Mouse (Mus musculus): ENCODE measurements around the gene Kin. TPM values are rescaled to one million over a fixed set of nuclear protein-coding genes. Genes with fewer than 3 reads are reported as not detected.

Gene Kin
- total RNA-seq, 2 experiments from 2014 or later = 22.6 to 40.3 TPM

DNA sequence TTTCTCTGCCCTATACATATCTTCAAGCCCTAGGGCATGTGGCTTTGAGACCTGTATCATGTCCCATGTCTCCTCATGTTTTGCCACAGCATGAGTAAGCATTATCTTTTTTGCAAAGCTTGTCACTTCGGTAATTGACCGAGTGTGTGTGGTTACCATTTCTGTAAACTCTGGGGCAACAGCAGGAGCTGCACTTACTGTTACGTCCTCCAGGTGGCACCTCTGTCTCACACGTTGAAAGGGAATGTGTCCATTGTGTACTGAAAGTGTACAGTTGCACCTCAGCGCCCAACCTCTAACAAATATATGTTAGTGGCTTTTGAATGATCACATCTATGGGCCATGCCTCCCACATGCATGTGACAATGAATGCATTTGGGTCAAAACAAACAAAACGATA lies 20.8 kb downstream of the Kin start:
- ATAC-seq (replicated peaks; ENCODE audit: low FRiP score, poor library complexity, severe bottlenecking) = no peak; the same call in 1 of the 2 replicates

DNA sequence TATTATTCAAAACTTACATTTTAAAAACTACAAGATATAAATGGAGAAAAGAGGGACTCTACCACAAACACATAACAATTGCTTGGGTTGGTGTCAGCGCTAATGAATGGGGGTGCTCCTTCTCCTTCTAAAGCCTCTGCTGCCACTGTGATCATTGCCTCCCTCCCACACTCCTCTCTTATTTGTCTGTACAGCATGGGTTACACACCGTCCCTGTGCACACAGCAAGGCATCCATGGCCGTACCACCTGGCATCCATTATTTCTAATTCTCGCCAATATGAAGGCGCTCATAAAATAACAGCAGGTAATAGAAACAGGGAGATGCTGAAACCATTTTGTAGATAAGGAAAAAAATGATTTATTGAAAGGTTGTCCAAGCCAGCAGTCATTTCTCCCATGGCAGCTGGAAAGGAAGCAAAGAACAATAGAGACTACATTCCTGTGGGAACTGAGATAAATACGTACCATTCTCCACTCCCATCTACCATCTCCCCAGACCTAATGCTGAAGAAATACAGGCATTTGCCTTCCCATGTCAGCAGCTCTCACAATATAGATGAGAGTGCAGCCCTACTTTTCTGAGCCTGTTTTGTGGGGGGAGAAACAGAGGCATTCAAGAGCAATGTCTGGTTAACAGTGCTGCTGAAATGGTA lies 28.3 kb downstream of the Kin start:
- ATAC-seq (replicated peaks; ENCODE audit: low FRiP score, poor library complexity, severe bottlenecking) = no peak

DNA sequence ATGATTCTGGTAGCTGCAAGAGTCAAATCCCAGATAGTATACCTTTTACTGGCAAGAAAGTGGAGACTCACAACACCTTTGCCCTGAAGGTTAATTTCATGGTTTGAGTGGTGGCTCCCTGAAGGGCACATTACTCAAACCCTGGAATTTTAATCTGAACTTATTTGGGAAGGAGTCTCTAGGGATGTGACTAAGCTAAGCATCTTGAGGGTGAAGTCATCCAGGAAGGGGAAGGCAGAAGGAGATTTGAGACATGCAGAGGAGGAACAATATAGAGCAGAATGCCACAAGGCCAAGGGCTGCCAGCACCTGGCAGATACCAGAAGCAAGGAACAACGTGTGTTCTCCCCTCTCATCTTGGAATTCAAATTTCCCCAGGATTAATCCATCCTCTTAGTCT lies 38.4 kb downstream of the Kin start:
- no peak for ATAC-seq (replicated peaks; ENCODE audit: low FRiP score, poor library complexity, severe bottlenecking)

DNA sequence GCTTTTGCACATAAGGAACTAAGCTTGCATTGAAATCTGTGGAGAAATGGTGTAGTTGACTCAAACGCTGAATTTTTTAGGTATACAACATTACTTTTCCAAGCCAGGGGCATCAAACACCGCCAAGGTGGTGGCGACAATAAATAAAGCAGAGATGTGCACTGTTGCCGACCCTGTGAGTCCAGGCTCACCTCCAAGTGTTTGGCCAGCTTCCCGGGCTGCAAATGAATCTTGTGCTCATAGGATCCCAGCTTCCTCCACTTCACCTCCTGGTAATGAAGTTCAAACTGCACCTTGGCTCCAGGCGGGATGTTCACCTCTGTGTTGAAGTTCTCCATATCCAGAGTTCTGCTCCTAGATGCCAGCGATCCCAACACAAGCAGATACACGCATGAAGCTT lies 38.9 kb downstream of the Kin start:
- ATAC-seq (replicated peaks; ENCODE audit: low FRiP score, poor library complexity, severe bottlenecking) = no peak

DNA sequence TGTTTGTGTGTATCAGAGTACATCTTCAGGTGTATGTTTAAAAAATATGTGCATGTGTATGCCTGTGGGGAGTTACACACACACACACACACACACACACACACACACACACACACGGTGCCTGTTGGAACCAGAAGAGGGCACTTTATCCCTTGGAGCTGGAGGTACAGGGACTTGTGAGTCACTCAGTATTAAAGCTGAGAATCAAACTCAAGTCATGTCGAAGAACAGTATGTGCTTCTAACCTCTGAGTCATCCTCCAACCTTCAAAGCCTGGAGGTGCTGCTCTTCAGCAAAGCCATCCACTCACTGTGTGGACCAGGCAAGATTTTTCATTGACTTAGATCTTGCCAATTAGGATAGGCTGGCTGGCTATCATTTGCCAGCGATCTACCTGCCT lies 41.4 kb downstream of the Kin start:
- ATAC-seq (replicated peaks; ENCODE audit: low FRiP score, poor library complexity, severe bottlenecking) = no peak

DNA sequence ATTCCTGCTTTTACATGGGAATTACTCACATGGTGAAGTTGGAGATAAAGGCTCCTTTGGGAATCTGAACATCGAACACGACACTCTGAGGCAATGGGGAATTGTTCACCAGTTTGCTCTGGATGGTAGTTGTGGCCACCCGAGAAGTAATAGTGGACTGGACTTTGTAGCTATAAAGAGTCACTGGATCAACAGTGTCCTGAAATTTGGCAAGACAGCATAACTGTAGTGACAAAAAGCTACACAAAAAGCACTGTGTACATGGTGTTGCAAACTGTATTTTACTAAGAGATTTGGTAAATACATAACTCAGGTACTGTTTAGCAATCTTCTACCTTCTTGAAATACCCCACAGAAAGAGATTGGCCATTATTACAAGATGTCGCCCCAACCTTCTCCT lies 45.7 kb downstream of the Kin start:
- ATAC-seq (replicated peaks; ENCODE audit: low FRiP score, poor library complexity, severe bottlenecking) = no peak

DNA sequence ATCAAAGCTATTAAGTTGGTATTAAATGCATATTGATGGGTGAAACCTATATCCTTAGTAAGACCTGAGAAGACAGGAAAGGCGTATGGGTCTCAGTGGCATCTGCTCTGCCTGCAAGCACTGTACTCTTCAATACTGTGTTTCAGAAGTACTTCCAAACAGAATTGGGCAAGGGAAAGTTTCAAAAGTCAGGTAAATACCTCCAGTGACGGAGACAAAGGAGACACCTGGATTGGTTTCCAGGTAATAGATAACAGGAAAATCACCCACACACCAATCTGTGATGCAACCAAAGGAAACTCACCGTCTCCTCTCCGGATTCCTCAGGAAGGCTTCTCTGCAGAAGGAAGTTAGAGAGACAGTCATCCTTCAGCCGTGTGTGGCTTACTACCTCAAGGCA lies 47.1 kb downstream of the Kin start:
- no peak for ATAC-seq (replicated peaks; ENCODE audit: low FRiP score, poor library complexity, severe bottlenecking)

DNA sequence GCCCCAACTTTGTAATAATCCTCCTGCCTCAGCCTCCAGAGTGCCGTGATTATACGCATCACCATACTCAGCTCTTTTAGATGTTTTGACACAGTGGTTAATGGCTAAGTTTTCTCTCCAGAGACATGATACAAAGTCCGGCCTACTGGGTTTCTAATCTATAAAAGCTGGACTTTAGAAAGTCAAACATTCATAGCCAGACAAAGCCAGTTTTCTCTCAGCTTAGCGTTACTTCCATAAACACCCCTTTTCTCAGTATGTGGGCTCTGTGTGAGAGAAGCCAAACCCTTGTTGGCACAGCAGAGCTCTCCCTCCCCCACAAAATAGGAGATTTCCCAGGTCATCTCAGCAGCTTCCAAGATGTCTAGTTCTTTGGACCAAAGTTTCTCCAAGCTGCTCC lies 48.2 kb downstream of the Kin start:
- no peak for ATAC-seq (replicated peaks; ENCODE audit: low FRiP score, poor library complexity, severe bottlenecking)

DNA sequence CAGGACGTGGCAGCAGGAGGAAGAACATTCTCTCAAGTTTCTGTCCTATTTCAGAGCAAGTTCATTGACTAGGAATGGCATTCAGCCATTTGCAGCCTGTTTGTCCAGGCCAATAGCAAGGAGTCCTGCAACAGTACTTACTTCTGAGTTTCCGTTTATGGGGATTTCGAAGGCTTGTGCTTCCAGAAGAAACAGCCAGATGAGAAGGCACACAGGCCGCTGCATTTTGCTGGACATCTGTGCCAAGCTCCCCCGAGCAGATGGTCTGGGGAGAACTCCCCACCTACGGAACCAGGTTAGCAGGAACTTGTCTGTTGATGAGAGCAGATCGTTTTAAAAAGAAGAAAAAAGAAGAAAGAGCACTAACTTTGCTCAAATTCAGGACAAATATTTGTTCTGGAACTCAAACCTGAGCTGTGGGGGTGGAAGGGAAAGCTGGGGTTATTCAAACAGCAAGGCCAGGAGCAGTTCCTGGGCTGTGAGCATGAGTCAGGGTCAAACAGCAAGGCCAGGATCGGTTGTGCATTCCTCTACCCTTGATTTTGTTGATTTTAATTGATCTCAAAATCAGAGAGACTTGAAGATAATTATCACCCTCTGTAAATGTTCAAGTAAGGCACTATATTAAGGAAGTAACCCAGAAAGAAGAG lies 50.1 kb downstream of the Kin start:
- no peak for ATAC-seq (replicated peaks; ENCODE audit: low FRiP score, poor library complexity, severe bottlenecking)

DNA sequence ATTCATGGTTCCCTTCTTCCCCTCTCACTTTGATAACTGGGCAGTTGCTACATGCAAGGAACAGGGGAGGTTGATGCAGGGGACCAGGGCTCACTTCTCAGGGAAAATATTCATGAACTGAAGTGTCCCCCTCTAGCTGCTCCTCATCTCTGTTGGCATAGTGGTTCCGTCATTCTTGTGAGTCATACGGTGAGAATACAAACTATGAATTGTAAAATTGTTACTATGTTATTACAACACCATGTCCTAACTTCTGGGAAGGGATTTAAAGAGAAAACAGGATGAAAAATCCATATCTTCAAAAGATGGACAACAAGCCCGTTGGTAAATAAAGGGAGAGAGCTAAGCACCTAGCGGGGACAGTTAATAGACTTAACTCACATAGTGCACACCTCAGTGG lies 50.9 kb downstream of the Kin start, which contains the start of gene Itih2:
Gene Itih2, minus strand, starts transcription at position 101 of the 400 bp plus-strand sequence.
- ATAC-seq (replicated peaks; ENCODE audit: low FRiP score, poor library complexity, severe bottlenecking) = no peak

DNA sequence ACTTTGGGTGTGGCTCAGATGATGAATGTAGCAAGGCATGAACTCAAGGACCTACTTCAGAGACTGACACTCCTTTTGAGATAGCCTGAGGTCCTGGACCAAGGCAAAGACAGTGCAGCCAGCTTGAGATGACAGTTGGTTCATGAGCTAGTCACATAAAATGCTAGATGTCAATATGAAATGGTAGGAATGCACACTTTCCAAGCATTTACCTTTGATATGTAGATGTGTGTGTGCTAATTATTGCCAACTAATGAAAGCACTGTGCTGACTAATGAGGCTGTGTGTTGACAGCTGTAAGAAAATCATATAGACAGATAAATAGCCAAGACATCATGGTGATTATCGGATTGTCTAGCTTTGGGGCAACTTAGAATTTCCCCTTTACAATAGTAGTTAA lies 51.7 kb downstream of the Kin start:
- no peak for ATAC-seq (replicated peaks; ENCODE audit: low FRiP score, poor library complexity, severe bottlenecking)

DNA sequence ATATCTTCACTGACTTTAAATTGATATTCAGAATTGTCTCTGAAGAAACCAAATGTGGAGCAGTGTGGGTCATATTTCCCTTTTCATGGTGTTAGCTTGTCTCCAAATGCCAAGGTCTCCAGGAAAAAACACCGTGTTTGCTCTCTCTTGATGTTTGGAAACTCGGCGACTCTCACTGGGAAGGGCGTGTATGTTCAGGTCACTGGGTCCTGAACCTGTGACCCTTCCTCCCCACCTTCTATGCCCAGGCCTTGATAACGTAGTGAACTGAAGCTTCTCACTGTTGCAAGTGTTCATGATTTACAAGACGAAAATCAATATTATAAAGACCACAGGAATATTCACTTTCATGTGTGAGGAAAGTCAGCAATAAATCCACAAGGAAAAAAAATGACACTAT lies 53.5 kb downstream of the Kin start:
- no peak for ATAC-seq (replicated peaks; ENCODE audit: low FRiP score, poor library complexity, severe bottlenecking)

DNA sequence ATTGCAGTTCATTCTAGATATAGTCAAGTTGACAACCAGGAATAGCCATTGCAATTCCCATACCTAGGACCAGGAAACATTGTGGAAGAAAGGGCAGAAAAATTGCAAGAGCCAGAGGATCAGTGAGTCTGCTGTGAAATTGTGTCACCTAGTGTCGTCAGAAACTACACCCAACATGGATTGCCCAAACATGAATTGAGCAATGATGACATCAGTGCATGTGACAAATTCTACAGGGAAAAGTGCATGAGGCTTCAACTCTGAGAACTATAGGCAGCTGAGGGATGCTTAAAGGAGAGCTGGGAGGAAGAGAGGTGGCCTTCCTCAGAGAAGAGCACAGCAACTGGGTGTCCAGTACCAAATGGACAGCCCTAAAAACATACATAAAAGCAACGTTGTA lies 56.9 kb downstream of the Kin start:
- no peak for ATAC-seq (replicated peaks; ENCODE audit: low FRiP score, poor library complexity, severe bottlenecking)

DNA sequence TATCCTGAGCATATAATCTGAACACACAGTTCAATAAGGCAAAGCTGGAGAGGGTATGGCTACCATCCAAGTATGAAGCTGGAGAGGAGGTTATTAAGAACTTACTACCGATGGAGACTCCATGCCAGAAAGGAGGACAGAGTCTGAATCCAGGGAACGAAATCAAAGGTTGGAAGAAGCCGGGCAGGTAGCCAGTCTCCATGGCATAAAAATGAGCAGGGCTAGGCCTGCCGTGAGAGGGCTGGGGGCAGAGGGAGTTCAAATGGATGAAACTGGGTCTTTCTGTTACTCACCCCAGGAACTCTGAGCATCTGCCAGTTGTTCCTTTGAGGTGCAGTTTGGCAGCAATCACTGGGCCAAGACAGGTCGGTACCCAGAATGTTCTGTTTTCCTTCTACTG lies 60.1 kb downstream of the Kin start:
- ATAC-seq (replicated peaks; ENCODE audit: low FRiP score, poor library complexity, severe bottlenecking) = no peak

Other genes with a start within 250 kb of the Kin start
- gene 4930412O13Rik, start 199.3 kb upstream of the Kin start, total RNA-seq (2015; ENCODE audit: low replicate concordance) = not detected in 2 replicates
- gene 4930412O13Rik, start 199.3 kb upstream of the Kin start, total RNA-seq (2017; ENCODE audit: low replicate concordance) = not detected in 2 replicates
- not detected in 2 replicates for gene 9230102O04Rik, start 191.1 kb upstream of the Kin start, total RNA-seq (2015; ENCODE audit: low replicate concordance)
- not detected in 2 replicates for gene 9230102O04Rik, start 191.1 kb upstream of the Kin start, total RNA-seq (2017; ENCODE audit: low replicate concordance)
- 3.6 and 28.5 TPM in 2 replicates for gene Gata3, start 190.6 kb upstream of the Kin start, total RNA-seq (2015; ENCODE audit: low replicate concordance)
- gene Gata3, start 190.6 kb upstream of the Kin start, total RNA-seq (2017; ENCODE audit: low replicate concordance) = 0.08 TPM in 1 of 2 replicates, not detected in the other
- 13.4 and 13.7 TPM in 2 replicates for gene Taf3, start 32.0 kb upstream of the Kin start, total RNA-seq (2015; ENCODE audit: low replicate concordance)
- gene Taf3, start 32.0 kb upstream of the Kin start, total RNA-seq (2017; ENCODE audit: low replicate concordance) = 8.9 and 11.0 TPM in 2 replicates
- 184 and 197 TPM in 2 replicates for gene Atp5c1, start 83 bp upstream of the Kin start, total RNA-seq (2015; ENCODE audit: low replicate concordance)
- 140 and 176 TPM in 2 replicates for gene Atp5c1, start 83 bp upstream of the Kin start, total RNA-seq (2017; ENCODE audit: low replicate concordance)
- not detected in 2 replicates for gene Itih2, start 50.8 kb downstream of the Kin start, total RNA-seq (2015; ENCODE audit: low replicate concordance)
- not detected in 2 replicates for gene Itih2, start 50.8 kb downstream of the Kin start, total RNA-seq (2017; ENCODE audit: low replicate concordance)
- gene Itih5, start 73.0 kb downstream of the Kin start, total RNA-seq (2015; ENCODE audit: low replicate concordance) = 0.72 and 1.3 TPM in 2 replicates
- gene Itih5, start 73.0 kb downstream of the Kin start, total RNA-seq (2017; ENCODE audit: low replicate concordance) = 0.91 and 1.2 TPM in 2 replicates